Mouse (Mus musculus) heart, postnatal 0 days (tissue): ENCODE results near the gene Tnfrsf1b.

Experiments used
- CTCF ChIP-seq: IDR thresholded peaks from 2 replicates; pipeline ENCODE4 v1.5.1; 2016; ENCODE audit warnings: antibody characterized with exemption, control low read depth, low read depth
- EP300 ChIP-seq: IDR thresholded peaks from 2 replicates; pipeline ENCODE4 v1.6.1; 2016; ENCODE audit warnings: antibody characterized with exemption, low read depth

- TF ChIP-seq CTCF, result no peak
- no peak for TF ChIP-seq EP300
Observed at GRCm38 (mm10) chr4:145294588-145294987, 47.9 kb upstream of the Tnfrsf1b start.
